Mouse (Mus musculus) thymus, adult 18-20 months (tissue): Measurements from ENCODE around the gene Fam205a3.
"Not testable (repeated sequence)": the region's sequence is repeated elsewhere in the genome, so short reads cannot be mapped to it uniquely, and the experiment has no call there.

ENCODE experiments used
- DNase-seq, 2 experiments: peaks; one replicate each; pipeline ENCODE4 v3.0.0; 2022; ENCODE audit warnings: mixed read lengths in 2 of 2

Gene Fam205a3

GRCm38 (mm10) chr4:42318034-42318433, at the start of gene Fam205a3:
Gene Fam205a3 (plus strand): TSS chr4:42318334.
- DNase-seq = not testable (repeated sequence)

- DNase-seq = not testable (repeated sequence)
These were observed 24.2 kb upstream of the Fam205a3 start, which contains the start of gene Gm21953 for GRCm38 (mm10) chr4:42293967-42294366. Gene Gm21953 (plus strand): TSS chr4:42294267.
